Mouse (Mus musculus): ENCODE results near the gene Eps8l2. TPM values are rescaled to one million over a fixed set of nuclear protein-coding genes. Genes with fewer than 3 reads are reported as not detected.

The Eps8l2 gene
- polyA plus RNA-seq, 1 experiment from 2014 or later, result 29.1 TPM

- no peak overlapping the region for H3K4me3 ChIP-seq
- no peak for ATAC-seq (ENCODE audit: borderline replicate concordance, extremely low read depth, low FRiP score, low TSS enrichment)
- no peak overlapping the region for H3K9ac ChIP-seq
- H3K4me2 ChIP-seq, result no peak overlapping the region
- no peaks in the 10 kb centered on the region for H3K9me3 ChIP-seq
- H3K4me1 ChIP-seq, result no peaks in the 10 kb centered on the region
- no peaks in the 10 kb centered on the region for H3K36me3 ChIP-seq
- no peak overlapping the region for H3K27ac ChIP-seq
- H3K27me3 ChIP-seq, result no peaks in the 10 kb centered on the region
- 48% methylated on average over 6 of the region's 6 CpGs for WGBS
Measured at GRCm38 (mm10) chr7:141351061-141351460, 12.4 kb downstream of the Eps8l2 start.

GRCm38 (mm10) chr7:141355051-141355450 lies 16.4 kb downstream of the Eps8l2 start:
- 77% methylated on average over 8 of the region's 8 CpGs for WGBS
- no peaks in the 10 kb centered on the region for H3K9me3 ChIP-seq
- H3K4me1 ChIP-seq, result no peaks in the 10 kb centered on the region
- no peaks in the 10 kb centered on the region for H3K27me3 ChIP-seq
- H3K4me3 ChIP-seq, result no peak overlapping the region
- H3K27ac ChIP-seq, result no peak overlapping the region
- no peak for ATAC-seq (ENCODE audit: borderline replicate concordance, extremely low read depth, low FRiP score, low TSS enrichment)
- H3K9ac ChIP-seq, result no peak overlapping the region
- no peak overlapping the region for H3K4me2 ChIP-seq
- no peaks in the 10 kb centered on the region for H3K36me3 ChIP-seq

GRCm38 (mm10) chr7:141355626-141356326 lies 17.1 kb downstream of the Eps8l2 start:
- Histone ChIP-seq H3K9me3 (no peaks in the 10 kb centered on the region), H3K4me2 (no peak overlapping the region), H3K9ac (no peak overlapping the region), H3K4me1 (0 out of 2 replicates have a peak, but pooled peaks cover 2% of the 10 kb centered on the region), H3K36me3 (no peaks in the 10 kb centered on the region), H3K4me3 (no peak overlapping the region), H3K27me3 (no peaks in the 10 kb centered on the region), H3K27ac (no peak overlapping the region)
- ATAC-seq (ENCODE audit: borderline replicate concordance, extremely low read depth, low FRiP score, low TSS enrichment), result peak; percentile 13; the same call in 1 of the 2 replicates
- WGBS, result 63% methylated on average over 12 of the region's 12 CpGs

GRCm38 (mm10) chr7:141356971-141357370 lies 18.3 kb downstream of the Eps8l2 start:
- H3K4me1 ChIP-seq, result 0 out of 2 replicates have a peak, but pooled peaks cover 13% of the 10 kb centered on the region
- ATAC-seq (ENCODE audit: borderline replicate concordance, extremely low read depth, low FRiP score, low TSS enrichment), result no peak
- 69% methylated on average over 14 of the region's 14 CpGs for WGBS
- no peak overlapping the region for H3K4me3 ChIP-seq
- peaks cover 5% of the 10 kb centered on the region; the same call in 1 of the 2 replicates for H3K27me3 ChIP-seq
- no peaks in the 10 kb centered on the region for H3K36me3 ChIP-seq
- no peak overlapping the region for H3K9ac ChIP-seq
- no peak overlapping the region for H3K27ac ChIP-seq
- H3K9me3 ChIP-seq, result no peaks in the 10 kb centered on the region
- H3K4me2 ChIP-seq, result no peak overlapping the region

GRCm38 (mm10) chr7:141361510-141361909 lies 22.8 kb downstream of the Eps8l2 start:
- H3K9ac ChIP-seq, result no peak overlapping the region
- peak overlapping the region; percentile 23 for H3K4me2 ChIP-seq
- 0 out of 2 replicates have a peak overlapping the region, but pooled peaks have one; percentile 19 for H3K27ac ChIP-seq
- no peak overlapping the region for H3K4me3 ChIP-seq
- H3K9me3 ChIP-seq, result no peaks in the 10 kb centered on the region
- 11% methylated on average over 24 of the region's 24 CpGs for WGBS
- peak; percentile 70; the same call in 1 of the 2 replicates for ATAC-seq (ENCODE audit: borderline replicate concordance, extremely low read depth, low FRiP score, low TSS enrichment)
- H3K4me1 ChIP-seq, result 0 out of 2 replicates have a peak, but pooled peaks cover 13% of the 10 kb centered on the region
- no peaks in the 10 kb centered on the region for H3K36me3 ChIP-seq
- H3K27me3 ChIP-seq, result peaks cover 6% of the 10 kb centered on the region; the same call in 1 of the 2 replicates

GRCm38 (mm10) chr7:141363106-141363751 lies 24.5 kb downstream of the Eps8l2 start:
- Histone ChIP-seq H3K36me3 (no peaks in the 10 kb centered on the region), H3K9me3 (no peaks in the 10 kb centered on the region), H3K27ac (no peak overlapping the region), H3K27me3 (peaks cover 6% of the 10 kb centered on the region; the same call in 1 of the 2 replicates), H3K4me2 (no peak overlapping the region), H3K4me1 (0 out of 2 replicates have a peak, but pooled peaks cover 13% of the 10 kb centered on the region), H3K4me3 (no peak overlapping the region), H3K9ac (no peak overlapping the region)
- 52% methylated on average over 4 of the region's 4 CpGs for WGBS
- no peak; the same call in 1 of the 2 replicates for ATAC-seq (ENCODE audit: borderline replicate concordance, extremely low read depth, low FRiP score, low TSS enrichment)

GRCm38 (mm10) chr7:141363752-141364125 lies 25.1 kb downstream of the Eps8l2 start:
- Histone ChIP-seq H3K36me3 (no peaks in the 10 kb centered on the region), H3K4me3 (no peak overlapping the region), H3K4me2 (no peak overlapping the region), H3K9ac (no peak overlapping the region), H3K4me1 (0 out of 2 replicates have a peak, but pooled peaks cover 13% of the 10 kb centered on the region), H3K27ac (no peak overlapping the region), H3K27me3 (peaks cover 6% of the 10 kb centered on the region; the same call in 1 of the 2 replicates), H3K9me3 (no peaks in the 10 kb centered on the region)
- ATAC-seq (ENCODE audit: borderline replicate concordance, extremely low read depth, low FRiP score, low TSS enrichment), result no peak
- 64% methylated on average over 2 of the region's 2 CpGs for WGBS

GRCm38 (mm10) chr7:141364349-141365048 lies 25.8 kb downstream of the Eps8l2 start:
- 0 out of 2 replicates have a peak, but pooled peaks cover 13% of the 10 kb centered on the region for H3K4me1 ChIP-seq
- no peak overlapping the region for H3K9ac ChIP-seq
- no peak overlapping the region for H3K27ac ChIP-seq
- ATAC-seq (ENCODE audit: borderline replicate concordance, extremely low read depth, low FRiP score, low TSS enrichment), result no peak
- no peaks in the 10 kb centered on the region for H3K9me3 ChIP-seq
- peaks cover 6% of the 10 kb centered on the region; the same call in 1 of the 2 replicates for H3K27me3 ChIP-seq
- no peaks in the 10 kb centered on the region for H3K36me3 ChIP-seq
- no peak overlapping the region for H3K4me2 ChIP-seq
- no peak overlapping the region for H3K4me3 ChIP-seq
- whole genome bisulfite sequencing, result 64% methylated on average over 5 of the region's 5 CpGs

GRCm38 (mm10) chr7:141365049-141365445 lies 26.4 kb downstream of the Eps8l2 start:
- peaks cover 6% of the 10 kb centered on the region; the same call in 1 of the 2 replicates for H3K27me3 ChIP-seq
- no peaks in the 10 kb centered on the region for H3K9me3 ChIP-seq
- WGBS, result 56% methylated on average over 3 of the region's 3 CpGs
- no peaks in the 10 kb centered on the region for H3K36me3 ChIP-seq
- no peak overlapping the region for H3K4me2 ChIP-seq
- H3K4me1 ChIP-seq, result 0 out of 2 replicates have a peak, but pooled peaks cover 13% of the 10 kb centered on the region
- ATAC-seq (ENCODE audit: borderline replicate concordance, extremely low read depth, low FRiP score, low TSS enrichment), result no peak
- H3K27ac ChIP-seq, result no peak overlapping the region
- H3K9ac ChIP-seq, result no peak overlapping the region
- no peak overlapping the region for H3K4me3 ChIP-seq

GRCm38 (mm10) chr7:141367358-141367757 lies 28.7 kb downstream of the Eps8l2 start:
- Histone ChIP-seq H3K9ac (no peak overlapping the region), H3K4me2 (no peak overlapping the region), H3K27me3 (no peaks in the 10 kb centered on the region), H3K27ac (no peak overlapping the region), H3K9me3 (no peaks in the 10 kb centered on the region), H3K36me3 (no peaks in the 10 kb centered on the region), H3K4me1 (peaks cover 2% of the 10 kb centered on the region; the same call in 1 of the 2 replicates), H3K4me3 (no peak overlapping the region)
- 74% methylated on average over 4 of the region's 4 CpGs for WGBS
- no peak for ATAC-seq (ENCODE audit: borderline replicate concordance, extremely low read depth, low FRiP score, low TSS enrichment)

- H3K4me1 ChIP-seq, result peaks cover 2% of the 10 kb centered on the region; the same call in 1 of the 2 replicates
- H3K9me3 ChIP-seq, result no peaks in the 10 kb centered on the region
- no peaks in the 10 kb centered on the region for H3K36me3 ChIP-seq
- no peak for ATAC-seq (ENCODE audit: borderline replicate concordance, extremely low read depth, low FRiP score, low TSS enrichment)
- 58% methylated on average over 5 of the region's 5 CpGs for WGBS
- no peak overlapping the region for H3K4me2 ChIP-seq
- no peak overlapping the region for H3K4me3 ChIP-seq
- H3K27ac ChIP-seq, result no peak overlapping the region
- no peak overlapping the region for H3K9ac ChIP-seq
- no peaks in the 10 kb centered on the region for H3K27me3 ChIP-seq
Measured at GRCm38 (mm10) chr7:141369918-141370317, 31.2 kb downstream of the Eps8l2 start.

Measured in lung, embryonic 15.5 days (tissue).